Mouse (Mus musculus): ENCODE results near the gene Copz2. TPM values are rescaled to one million over a fixed set of nuclear protein-coding genes. Genes with fewer than 3 reads are reported as not detected.

The Copz2 gene
- polyA plus RNA-seq (2012; rRNA removed; ENCODE audit: low replicate concordance) = 97.4 and 128 TPM in 2 replicates

DNA sequence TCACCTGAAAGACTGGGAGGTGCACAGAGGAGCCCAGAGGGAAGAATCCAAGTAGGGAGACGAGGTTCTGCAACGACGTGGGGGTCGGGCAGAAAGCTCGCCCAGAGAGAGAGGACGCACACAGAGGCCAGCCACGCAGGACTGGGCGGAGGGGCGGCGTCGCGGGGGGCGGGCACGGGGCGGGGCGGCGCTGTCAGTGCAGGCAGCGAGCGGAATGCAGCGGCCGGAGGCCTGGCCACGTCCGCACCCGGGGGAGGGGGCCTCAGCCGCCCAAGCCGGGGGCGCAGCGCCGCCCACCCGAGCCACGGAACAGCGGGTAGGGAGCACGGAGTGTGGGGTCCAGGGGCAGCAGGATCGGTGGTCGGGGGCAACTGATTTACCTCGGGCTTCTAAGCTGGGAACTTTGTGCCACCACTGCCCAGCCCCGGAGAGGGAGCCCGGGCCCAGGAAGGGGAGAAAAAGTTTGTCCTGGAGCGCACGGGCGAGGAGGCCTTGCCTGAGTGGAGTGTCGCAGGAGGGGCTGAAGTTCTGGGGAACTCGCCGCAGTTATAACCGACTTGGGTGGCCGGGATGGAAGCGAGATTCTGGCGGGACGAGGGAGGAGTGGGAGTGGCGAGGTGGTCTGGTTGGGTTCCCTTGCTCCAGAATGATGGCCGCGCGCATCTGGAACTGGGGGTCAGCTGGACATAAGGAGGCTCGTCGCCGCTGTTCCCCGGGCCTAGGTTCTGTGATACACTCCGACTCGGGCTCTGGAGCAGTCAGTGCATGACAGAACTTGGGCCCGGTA lies at the start of gene Copz2:
TSS of gene Copz2 (plus strand) at position 190 of the 787 bp plus-strand sequence.

DNA sequence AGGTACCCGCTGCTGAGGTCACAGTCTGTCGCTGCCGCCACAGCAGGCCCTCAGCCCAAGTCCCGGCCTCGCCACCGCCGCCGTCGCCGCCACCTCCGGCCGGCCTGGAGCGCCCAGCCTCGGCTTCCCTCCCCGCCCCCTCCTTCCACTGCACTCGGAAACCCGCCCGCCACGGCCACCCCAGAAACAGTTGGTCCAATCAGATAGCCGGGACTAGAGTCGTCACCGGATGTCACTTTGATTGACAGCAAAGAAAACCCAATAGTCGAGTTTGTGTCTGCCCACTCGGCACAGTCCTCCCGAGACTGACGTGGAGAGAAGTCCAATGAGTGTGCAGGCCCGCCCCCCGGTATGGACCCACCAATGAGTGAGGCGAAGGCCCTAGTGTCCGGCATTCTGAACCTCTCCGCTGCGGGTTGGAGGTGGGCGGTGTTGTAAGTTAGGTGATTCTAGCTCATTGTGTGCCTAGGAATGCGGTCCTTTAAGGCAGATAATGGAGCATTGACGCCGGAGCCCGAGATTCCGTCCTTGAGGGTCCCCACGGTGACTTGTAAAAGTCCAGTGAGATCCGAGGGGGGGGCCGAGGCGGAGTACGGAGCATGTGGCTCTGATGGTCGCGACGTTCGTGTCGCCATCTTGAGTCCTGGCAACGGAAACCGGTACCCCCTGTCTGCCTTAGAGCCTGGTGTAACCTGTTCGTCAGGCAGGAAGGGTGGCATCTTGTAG lies 19.7 kb upstream of the Copz2 start, which contains the start of gene Nfe2l1:
TSS of gene Nfe2l1 (minus strand) at position 156 of the 726 bp plus-strand sequence.

Other genes starting within 250 kb of the Copz2 start
- gene Snx11, start 72.3 kb upstream of the Copz2 start, polyA plus RNA-seq (2012; rRNA removed; ENCODE audit: low replicate concordance) = 25.8 and 33.3 TPM in 2 replicates
- 14.0 and 20.9 TPM in 2 replicates for gene Cbx1, start 60.7 kb upstream of the Copz2 start, polyA plus RNA-seq (2012; rRNA removed; ENCODE audit: low replicate concordance)
- gene Nfe2l1, start 19.9 kb upstream of the Copz2 start, polyA plus RNA-seq (2012; rRNA removed; ENCODE audit: low replicate concordance) = 263 and 396 TPM in 2 replicates
- gene Cdk5rap3, start 66.6 kb downstream of the Copz2 start, polyA plus RNA-seq (2012; rRNA removed; ENCODE audit: low replicate concordance) = 48.3 and 58.9 TPM in 2 replicates
- 8.3 TPM in 1 of 2 replicates, not detected in the other for gene Prr15l, start 78.2 kb downstream of the Copz2 start, polyA plus RNA-seq (2012; rRNA removed; ENCODE audit: low replicate concordance)
- 24.2 and 28.6 TPM in 2 replicates for gene Pnpo, start 94.1 kb downstream of the Copz2 start, polyA plus RNA-seq (2012; rRNA removed; ENCODE audit: low replicate concordance)
- gene Sp2, start 133.1 kb downstream of the Copz2 start, polyA plus RNA-seq (2012; rRNA removed; ENCODE audit: low replicate concordance) = 17.3 and 24.9 TPM in 2 replicates
- 0.26 and 0.66 TPM in 2 replicates for gene Sp6, start 163.5 kb downstream of the Copz2 start, polyA plus RNA-seq (2012; rRNA removed; ENCODE audit: low replicate concordance)
- 10.6 and 17.6 TPM in 2 replicates for gene Scrn2, start 180.1 kb downstream of the Copz2 start, polyA plus RNA-seq (2012; rRNA removed; ENCODE audit: low replicate concordance)
- gene Lrrc46, start 191.5 kb downstream of the Copz2 start, polyA plus RNA-seq (2012; rRNA removed; ENCODE audit: low replicate concordance) = 0.14 and 0.67 TPM in 2 replicates
- gene Mrpl10, start 191.7 kb downstream of the Copz2 start, polyA plus RNA-seq (2012; rRNA removed; ENCODE audit: low replicate concordance) = 103 and 129 TPM in 2 replicates
- 8.3 and 14.0 TPM in 2 replicates for gene Osbpl7, start 200.8 kb downstream of the Copz2 start, polyA plus RNA-seq (2012; rRNA removed; ENCODE audit: low replicate concordance)

Measured in subcutaneous adipose tissue, adult 2 months (tissue).